Comparison of ENCODE assay signal across 8 mouse cellular contexts in genomic region chr9:59485511-59486075, GRCm38 (mm10). TPM values are rescaled to one million over a fixed set of nuclear protein-coding genes. Genes with fewer than 3 reads are reported as not detected.
DNase-seq lines count a peak whose midpoint lies in the region; ATAC-seq and TF ChIP-seq lines count a peak whose summit lies in the region.

No protein-coding gene starts in this region.

- peak; percentile 31 to 35 for DNase-seq in layer of hippocampus, adult 18-20 months (ENCODE audit: low spot score in 2 of 2)
- DNase-seq in layer of hippocampus, adult 9-11 months = no peak
- DNase-seq in embryonic facial prominence, embryonic 10.5 days (ENCODE audit: low spot score) = peak; percentile 78
- peak; percentile 83 for DNase-seq in kidney, adult 18-20 months
- DNase-seq in spleen, adult 2 months (ENCODE audit: low read depth in 1 of 2, low spot score in 2 of 2) = peak; percentile 15 to 48

- ATAC-seq in granulocyte monocyte progenitor cell, adult 5-6 weeks (replicated peaks; ENCODE audit: poor library complexity, severe bottlenecking) = peak; percentile 42
- peak; percentile 55; the same call in 1 of the 2 replicates for ATAC-seq in limb, embryonic 15.5 days (ENCODE audit: insufficient number of reproducible peaks, low FRiP score, low TSS enrichment, low read depth)
- peak; percentile 33 for ATAC-seq in midbrain, embryonic 16.5 days

- H3K9ac ChIP-seq in limb, embryonic 15.5 days = peak overlapping the region; percentile 97
- H3K9ac ChIP-seq in midbrain, embryonic 16.5 days (ENCODE audit: low read depth, low read length) = peak overlapping the region; percentile 98

- H3K27ac ChIP-seq in embryonic facial prominence, embryonic 10.5 days (replicated peaks) = peak overlapping the region; percentile 100
- H3K27ac ChIP-seq in limb, embryonic 15.5 days = peak overlapping the region; percentile 99
- peak overlapping the region; percentile 99 for H3K27ac ChIP-seq in midbrain, embryonic 16.5 days (ENCODE audit: low read length)
- peak overlapping the region; percentile 96 for H3K27ac ChIP-seq in spleen, adult 2 months (ENCODE audit: insufficient read depth, low read length)

- H3K4me3 ChIP-seq in embryonic facial prominence, embryonic 10.5 days = peak overlapping the region; percentile 97
- H3K4me3 ChIP-seq in limb, embryonic 15.5 days = peak overlapping the region; percentile 98
- peak overlapping the region; percentile 100 for H3K4me3 ChIP-seq in midbrain, embryonic 16.5 days (ENCODE audit: low read depth, low read length)
- H3K4me3 ChIP-seq in spleen, adult 2 months (ENCODE audit: extremely low read depth, insufficient read depth, insufficient read length) = peak overlapping the region; percentile 98

- peak overlapping the region; percentile 61 for H3K4me2 ChIP-seq in limb, embryonic 15.5 days
- peak overlapping the region; percentile 98 for H3K4me2 ChIP-seq in midbrain, embryonic 16.5 days (ENCODE audit: low read length)

- TF ChIP-seq CTCF in spleen, adult 2 months (IDR thresholded peaks at IDR 0.05; ENCODE audit: extremely low read depth, insufficient read depth, insufficient read length, insufficient replicate concordance) = no peak

- no peak for TF ChIP-seq POLR2A in spleen, adult 2 months (IDR thresholded peaks at IDR 0.05; ENCODE audit: low read depth, low read length)

- H3K4me1 ChIP-seq in embryonic facial prominence, embryonic 10.5 days = peaks cover 22% of the 10 kb centered on the region
- H3K4me1 ChIP-seq in limb, embryonic 15.5 days = no peaks in the 10 kb centered on the region; the same call in 1 of the 2 replicates
- peaks cover 24% of the 10 kb centered on the region for H3K4me1 ChIP-seq in midbrain, embryonic 16.5 days (ENCODE audit: control insufficient read depth, insufficient read depth, low read length)
- H3K4me1 ChIP-seq in spleen, adult 2 months (ENCODE audit: control insufficient read depth, insufficient read depth, insufficient read length) = peaks cover 2% of the 10 kb centered on the region; the same call in 1 of the 2 replicates

- H3K9me3 ChIP-seq in embryonic facial prominence, embryonic 10.5 days = no peaks in the 10 kb centered on the region
- no peaks in the 10 kb centered on the region for H3K9me3 ChIP-seq in limb, embryonic 15.5 days
- H3K9me3 ChIP-seq in midbrain, embryonic 16.5 days (replicated peaks; ENCODE audit: control insufficient read depth, low read length, poor library complexity, severe bottlenecking) = no peaks in the 10 kb centered on the region

- WGBS in embryonic facial prominence, embryonic 10.5 days = under 1% methylated on average over 34 of the region's 34 CpGs
- under 1% methylated on average over 34 of the region's 34 CpGs for WGBS in limb, embryonic 15.5 days
- WGBS in midbrain, embryonic 16.5 days = under 1% methylated on average over 34 of the region's 34 CpGs
- under 1% methylated on average over 32 of the region's 34 CpGs for WGBS in spleen, adult 2 months

- H3K36me3 ChIP-seq in embryonic facial prominence, embryonic 10.5 days (replicated peaks) = peaks cover 14% of the 10 kb centered on the region
- no peaks in the 10 kb centered on the region for H3K36me3 ChIP-seq in limb, embryonic 15.5 days
- no peaks in the 10 kb centered on the region for H3K36me3 ChIP-seq in midbrain, embryonic 16.5 days (ENCODE audit: control insufficient read depth, insufficient read depth, low read length)
- no peaks in the 10 kb centered on the region for H3K36me3 ChIP-seq in spleen, adult 2 months (ENCODE audit: control insufficient read depth, insufficient read depth, low read length)

- no peaks in the 10 kb centered on the region for H3K27me3 ChIP-seq in embryonic facial prominence, embryonic 10.5 days (replicated peaks; ENCODE audit: low read depth, poor library complexity, severe bottlenecking)
- no peaks in the 10 kb centered on the region for H3K27me3 ChIP-seq in limb, embryonic 15.5 days
- no peaks in the 10 kb centered on the region for H3K27me3 ChIP-seq in midbrain, embryonic 16.5 days (ENCODE audit: control insufficient read depth, insufficient read depth, low read depth, low read length)
- no peaks in the 10 kb centered on the region for H3K27me3 ChIP-seq in spleen, adult 2 months (ENCODE audit: control insufficient read depth, insufficient read depth, low read length)

RNA-seq across cellular contexts. Expression of gene Arih1, which starts 0.8 kb away (rescaled TPM):
- 100 to 1,000 TPM; 107 to 110 TPM for total RNA-seq in layer of hippocampus, adult 18-20 months (2021)
- 18.7 and 19.5 TPM in 2 replicates for polyA plus RNA-seq in embryonic facial prominence, embryonic 10.5 days (2016; fragmentation: Nextera tagmentation; extraction: Ambion mirVana)
- total RNA-seq in granulocyte monocyte progenitor cell, adult 5-6 weeks (2014; fragmentation: Nextera tagmentation) = 70.9 and 79.7 TPM in 2 replicates
- 59.9 and 89.5 TPM in 2 replicates for total RNA-seq in granulocyte monocyte progenitor cell, adult 5-6 weeks (2017)
- polyA plus RNA-seq in limb, embryonic 15.5 days (2015; fragmentation: Nextera tagmentation; extraction: Ambion mirVana) = 13.0 and 15.0 TPM in 2 replicates
- polyA plus RNA-seq in midbrain, embryonic 16.5 days (2015; fragmentation: Nextera tagmentation; extraction: Ambion mirVana) = 14.3 and 17.1 TPM in 2 replicates
- 14.7 and 16.2 TPM in 2 replicates for polyA plus RNA-seq in spleen, adult 2 months (2012; rRNA removed)

RNA-seq across cellular contexts. Expression of gene Hexa, which starts 53.7 kb away (rescaled TPM):
- total RNA-seq in layer of hippocampus, adult 18-20 months (2021) = 10 to 100 TPM; 54.7 to 62.1 TPM
- 42.5 and 43.2 TPM in 2 replicates for polyA plus RNA-seq in embryonic facial prominence, embryonic 10.5 days (2016; fragmentation: Nextera tagmentation; extraction: Ambion mirVana)
- 172 and 180 TPM in 2 replicates for total RNA-seq in granulocyte monocyte progenitor cell, adult 5-6 weeks (2014; fragmentation: Nextera tagmentation)
- 206 TPM in 2 replicates for total RNA-seq in granulocyte monocyte progenitor cell, adult 5-6 weeks (2017)
- polyA plus RNA-seq in limb, embryonic 15.5 days (2015; fragmentation: Nextera tagmentation; extraction: Ambion mirVana) = 89.9 and 108 TPM in 2 replicates
- polyA plus RNA-seq in midbrain, embryonic 16.5 days (2015; fragmentation: Nextera tagmentation; extraction: Ambion mirVana) = 60.4 and 62.4 TPM in 2 replicates
- polyA plus RNA-seq in spleen, adult 2 months (2012; rRNA removed) = 72.4 and 89.5 TPM in 2 replicates

RNA-seq across cellular contexts. Expression of gene Tmem202, which starts 54.1 kb away (rescaled TPM):
- 1 to 10 TPM; 3.0 to 3.6 TPM for total RNA-seq in layer of hippocampus, adult 18-20 months (2021)
- not detected in 2 replicates for polyA plus RNA-seq in embryonic facial prominence, embryonic 10.5 days (2016; fragmentation: Nextera tagmentation; extraction: Ambion mirVana)
- total RNA-seq in granulocyte monocyte progenitor cell, adult 5-6 weeks (2014; fragmentation: Nextera tagmentation) = not detected in 2 replicates
- not detected in 2 replicates for total RNA-seq in granulocyte monocyte progenitor cell, adult 5-6 weeks (2017)
- polyA plus RNA-seq in limb, embryonic 15.5 days (2015; fragmentation: Nextera tagmentation; extraction: Ambion mirVana) = 0.27 TPM in 1 of 2 replicates, not detected in the other
- polyA plus RNA-seq in midbrain, embryonic 16.5 days (2015; fragmentation: Nextera tagmentation; extraction: Ambion mirVana) = 0.94 and 0.97 TPM in 2 replicates
- 0.50 and 1.0 TPM in 2 replicates for polyA plus RNA-seq in spleen, adult 2 months (2012; rRNA removed)
